Mouse (Mus musculus) layer of hippocampus, adult 18-20 months (tissue): Measurements from ENCODE around the gene Ppargc1a. TPM values are rescaled to one million over a fixed set of nuclear protein-coding genes. Genes with fewer than 3 reads are reported as not detected.

Source experiments
- DNase-seq, 2 experiments: peaks; one replicate each; pipeline ENCODE4 v3.0.0; 2022; ENCODE audit warnings: low spot score in 2 of 2
- total RNA-seq, 2 experiments: library from RNA; stranded (reverse); gene quantifications; 2 replicates each; pipeline ENCODE4 v1.2.3; 2021

The Ppargc1a gene
- total RNA-seq, 2 experiments from 2014 or later: 42.4 to 46.8 TPM

DNA sequence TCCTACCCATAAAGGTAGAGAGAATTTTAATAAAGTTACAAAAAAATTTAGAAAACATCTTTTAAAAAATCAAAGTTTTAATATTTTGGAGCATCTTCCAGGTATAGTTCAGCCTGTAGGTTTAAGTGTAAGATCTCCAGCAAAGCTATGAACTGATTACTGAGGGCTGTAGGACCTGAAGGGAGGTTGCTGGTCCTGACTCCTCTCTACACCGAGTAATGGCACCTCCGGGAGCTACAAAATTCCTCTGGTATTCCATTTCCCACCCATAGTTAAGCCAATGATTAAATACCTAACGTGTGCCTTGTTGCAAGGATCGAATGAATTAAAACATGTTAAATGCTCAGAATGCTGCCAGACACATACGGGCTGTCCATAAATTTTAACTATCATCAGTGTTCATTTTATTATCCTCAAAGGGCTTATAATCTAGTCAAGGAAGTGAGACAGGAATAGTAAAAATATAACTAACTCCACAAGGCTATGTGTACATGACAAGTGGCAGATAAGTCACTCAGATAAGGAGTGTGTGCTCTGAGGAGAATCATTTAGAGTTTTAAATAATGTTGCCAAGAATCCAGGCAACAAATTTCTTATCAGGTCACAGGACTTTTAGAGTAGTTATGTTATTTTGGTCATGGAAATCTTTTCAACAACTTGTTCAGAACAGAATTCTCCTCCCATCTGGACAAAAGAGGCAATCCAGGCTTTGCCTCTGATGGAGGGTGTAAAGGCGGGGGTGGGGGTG lies 49.9 kb downstream of the Ppargc1a start:
- no peak for DNase-seq

DNA sequence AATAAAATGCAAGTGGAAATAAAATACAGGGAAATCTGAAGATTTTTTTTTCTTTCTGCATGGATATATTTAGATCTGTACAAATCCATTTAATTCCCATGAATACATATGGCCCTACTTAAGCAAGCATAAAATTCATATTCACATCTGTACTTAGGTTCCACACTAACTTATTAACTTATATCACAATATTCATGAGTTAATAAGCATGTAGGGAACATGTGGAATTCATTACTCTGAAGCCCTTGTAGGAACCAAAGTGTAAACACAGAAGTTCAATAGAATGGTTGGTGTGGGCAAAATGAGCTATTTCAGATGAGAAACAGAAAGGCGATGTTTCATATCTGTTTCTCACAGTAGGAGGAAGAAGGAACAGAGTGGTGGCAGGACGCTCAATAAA lies 62.9 kb downstream of the Ppargc1a start:
- no peak for DNase-seq

DNA sequence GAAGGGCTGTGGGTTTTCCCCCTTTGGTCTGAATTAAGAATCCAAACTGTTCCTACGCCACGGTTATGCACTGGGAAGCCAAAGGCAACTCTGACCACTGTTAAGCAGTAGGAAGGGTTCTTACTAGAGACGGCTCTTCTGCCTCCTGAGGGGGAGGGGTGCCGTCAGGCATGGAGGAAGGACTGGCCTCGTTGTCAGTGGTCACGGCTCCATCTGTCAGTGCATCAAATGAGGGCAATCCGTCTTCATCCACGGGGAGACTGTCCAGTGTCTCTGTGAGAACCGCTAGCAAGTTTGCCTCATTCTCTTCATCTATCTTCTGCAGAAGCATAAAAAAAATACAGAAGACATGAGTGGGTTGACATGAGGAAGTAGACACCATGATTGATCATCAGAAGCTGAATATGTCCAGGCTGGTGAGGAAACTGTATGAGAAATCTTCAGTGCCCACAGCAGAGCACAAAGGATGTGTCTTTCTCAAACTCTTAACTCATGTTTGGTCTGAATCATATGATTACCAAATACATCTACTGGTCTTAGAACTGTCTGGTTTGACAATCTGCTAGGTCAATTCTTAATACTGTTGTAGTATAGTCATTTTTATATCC lies 69.5 kb downstream of the Ppargc1a start:
- DNase-seq: no peak

DNA sequence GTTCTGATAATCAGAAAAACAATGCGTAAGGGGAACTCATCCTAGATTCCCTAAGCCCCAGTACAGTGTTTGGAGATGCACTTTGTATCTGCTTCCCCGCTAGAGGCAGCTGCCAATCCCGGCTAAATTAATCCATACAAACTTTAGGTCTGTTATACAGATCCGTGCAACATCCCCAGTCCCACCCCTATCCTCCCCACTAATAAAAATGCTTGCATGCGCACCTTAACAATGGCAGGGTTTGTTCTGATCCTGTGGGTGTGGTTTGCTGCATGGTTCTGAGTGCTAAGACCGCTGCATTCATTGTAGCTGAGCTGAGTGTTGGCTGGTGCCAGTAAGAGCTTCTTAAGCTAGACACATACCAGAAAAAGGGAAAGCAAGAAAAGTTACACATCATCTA lies 72.1 kb downstream of the Ppargc1a start:
- peak in 1 of 2 experiments; percentile 18 for DNase-seq

DNA sequence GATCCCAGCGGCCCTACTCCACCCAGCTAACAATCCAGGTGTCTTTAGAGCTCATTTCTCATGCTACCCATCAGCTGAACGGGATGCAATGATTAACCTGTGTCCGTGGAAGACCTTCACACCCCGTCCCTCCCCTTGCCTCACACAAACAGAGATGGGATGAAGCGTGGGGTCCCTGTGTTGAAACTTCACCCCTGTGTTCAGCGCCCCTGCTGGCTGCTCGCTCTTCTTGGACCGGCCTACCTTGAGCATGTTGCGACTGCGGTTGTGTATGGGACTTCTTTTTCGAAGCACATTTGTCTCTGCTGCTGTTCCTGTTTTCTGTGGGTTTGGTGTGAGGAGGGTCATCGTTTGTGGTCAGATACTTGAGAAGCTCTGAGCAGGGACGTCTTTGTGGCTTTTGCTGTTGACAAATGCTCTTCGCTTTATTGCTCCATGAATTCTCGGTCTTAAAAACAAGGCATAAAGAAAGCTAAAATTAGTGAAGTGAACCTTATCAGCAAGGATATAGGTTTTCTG lies 73.1 kb downstream of the Ppargc1a start:
- no peak for DNase-seq

DNA sequence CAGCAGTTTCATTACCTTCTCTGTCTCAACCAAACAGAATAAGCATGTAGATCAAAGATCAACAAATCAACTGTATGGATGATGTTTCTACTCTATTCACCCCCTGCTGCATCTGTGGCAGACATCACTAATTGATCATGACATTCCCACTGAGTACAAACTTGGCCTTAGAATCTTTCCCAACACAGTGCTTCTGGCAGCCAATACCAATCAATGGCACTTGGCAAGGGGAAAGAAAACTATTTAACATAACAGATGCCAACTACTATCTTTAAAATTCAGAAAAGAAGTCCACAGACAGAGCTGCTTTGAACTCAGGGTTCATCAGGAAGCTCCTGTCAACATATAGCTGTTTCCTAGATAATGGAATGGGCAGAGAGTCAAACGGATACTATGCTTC lies 83.8 kb downstream of the Ppargc1a start:
- DNase-seq: no peak

DNA sequence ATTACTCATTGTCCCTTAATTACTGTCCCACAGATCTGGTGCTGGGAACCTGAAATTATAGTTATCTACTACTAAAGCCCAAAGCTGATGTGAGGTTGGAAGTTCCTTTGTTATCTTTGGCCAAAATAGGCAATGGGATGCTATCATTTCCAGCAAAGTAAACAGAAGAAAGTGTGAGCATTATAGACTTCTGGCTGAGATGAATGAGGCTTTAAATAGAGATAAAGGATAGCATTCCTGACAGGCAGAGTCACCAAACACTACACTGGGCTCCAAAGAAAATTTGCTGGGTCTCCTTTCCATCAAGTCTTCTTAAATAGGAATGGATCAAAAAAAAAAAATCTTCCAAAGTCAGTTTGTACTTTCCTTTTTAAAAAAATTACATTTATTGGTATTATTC lies 87.7 kb downstream of the Ppargc1a start:
- no peak for DNase-seq

DNA sequence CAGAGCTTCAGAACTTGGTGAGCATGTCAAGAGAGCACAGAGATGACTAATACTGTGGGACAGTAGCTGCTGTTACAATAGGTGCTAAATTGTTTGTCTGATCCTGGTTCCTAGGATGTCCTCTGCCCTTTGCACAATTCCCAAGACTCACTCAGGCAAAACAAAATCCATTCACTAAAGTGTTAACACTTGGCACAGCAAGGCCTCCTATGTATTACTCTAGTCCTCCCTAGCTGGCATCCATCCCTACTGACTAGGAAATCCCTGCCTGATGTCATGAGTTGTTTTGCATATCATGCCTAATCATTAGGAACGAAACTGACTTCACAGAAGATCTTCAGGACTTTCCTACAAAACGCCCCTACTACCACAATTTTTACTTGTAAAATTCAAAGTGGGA lies 88.1 kb downstream of the Ppargc1a start:
- no peak for DNase-seq

DNA sequence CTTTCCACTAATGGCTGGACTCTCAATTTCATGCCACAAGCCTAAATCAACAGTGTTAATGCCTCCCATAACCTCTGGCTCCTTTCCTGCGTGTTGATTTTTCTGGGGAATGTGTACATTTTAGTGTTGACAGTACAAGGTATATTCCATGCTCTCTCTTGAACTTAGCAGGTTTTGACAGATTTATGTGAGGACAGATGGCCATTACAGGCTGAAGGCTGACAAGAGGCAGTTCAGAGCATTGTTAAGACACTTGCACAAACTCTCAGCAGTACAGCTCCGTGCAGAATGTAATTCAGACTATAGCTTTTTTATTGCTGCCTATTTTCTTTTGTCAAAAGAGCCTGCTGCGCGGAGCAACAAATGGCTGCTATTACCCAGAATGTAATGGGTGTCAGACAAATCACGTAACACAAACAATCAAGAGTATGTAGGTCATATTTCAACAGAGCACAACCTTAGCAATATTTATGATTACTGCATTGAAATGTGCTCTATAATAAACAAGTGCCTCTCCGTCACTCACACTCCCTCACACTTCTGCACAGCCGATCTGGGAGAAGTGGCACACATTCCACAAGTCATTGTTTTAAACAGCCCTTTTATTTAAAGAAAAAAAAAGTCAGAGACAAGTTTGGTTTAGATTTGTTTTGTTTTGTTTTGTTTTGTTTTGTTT lies 89.1 kb downstream of the Ppargc1a start:
- no peak for DNase-seq

DNA sequence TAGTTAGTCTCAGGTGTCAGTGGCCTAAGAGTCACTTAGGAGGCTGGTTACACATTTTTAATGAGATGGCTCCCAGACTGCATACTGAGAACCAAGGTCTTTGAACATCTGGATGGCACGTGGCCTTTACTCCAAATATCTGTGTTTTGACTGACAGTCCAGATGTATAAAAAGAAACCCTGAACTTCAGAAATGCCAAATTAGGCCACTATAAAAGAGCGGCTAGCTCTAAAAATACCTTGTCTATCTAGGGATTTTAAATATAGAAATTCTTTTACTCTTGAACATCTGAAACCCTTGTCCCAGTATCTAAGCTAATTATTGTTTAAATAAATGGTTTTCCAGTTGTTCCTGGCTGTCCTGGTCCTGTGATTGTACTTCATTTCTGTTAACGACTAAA lies 90.4 kb downstream of the Ppargc1a start:
- DNase-seq: no peak

DNA sequence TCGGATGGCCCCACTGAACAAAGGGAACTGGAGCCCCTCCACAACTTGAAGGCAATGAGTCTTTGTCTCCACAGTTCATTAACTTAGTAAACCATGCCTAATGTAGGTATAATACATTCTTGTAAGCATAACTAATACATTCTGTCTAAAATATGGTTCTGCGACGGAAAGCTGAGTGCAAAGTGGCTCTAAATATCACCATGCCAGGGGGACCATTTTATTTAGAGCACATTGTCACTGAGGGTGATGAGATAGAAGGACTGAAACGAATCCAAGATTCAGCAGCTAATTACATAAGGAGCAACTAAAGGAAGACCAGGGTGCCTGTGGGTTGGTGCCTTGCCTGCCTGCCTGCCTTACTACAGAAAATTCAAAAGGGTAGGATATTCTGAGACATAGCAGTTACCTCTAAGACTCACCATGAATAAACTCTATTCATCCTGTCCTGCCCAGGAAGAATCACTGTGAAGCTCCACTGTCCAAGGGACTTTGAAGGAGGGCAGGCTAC lies 92.4 kb downstream of the Ppargc1a start:
- DNase-seq: no peak

DNA sequence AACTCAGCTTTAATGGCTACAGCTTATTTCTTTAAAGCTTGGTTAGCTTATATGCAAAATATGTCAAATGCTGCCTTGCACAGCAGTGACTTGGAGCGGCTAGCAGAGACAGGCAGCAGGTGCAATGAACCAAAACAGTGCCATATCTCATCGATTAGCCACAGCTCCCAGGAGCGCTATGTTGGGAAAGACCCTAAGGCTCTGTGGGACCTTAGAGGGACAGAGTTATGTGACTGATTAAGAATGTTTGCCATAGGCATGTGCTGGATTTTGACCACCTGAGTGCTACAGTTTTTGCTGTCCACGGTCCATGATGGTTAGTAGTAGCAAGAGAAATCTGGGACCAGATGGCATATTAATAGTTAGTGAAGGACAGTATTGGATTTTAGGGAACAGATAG lies 95.9 kb downstream of the Ppargc1a start:
- DNase-seq: no peak

DNA sequence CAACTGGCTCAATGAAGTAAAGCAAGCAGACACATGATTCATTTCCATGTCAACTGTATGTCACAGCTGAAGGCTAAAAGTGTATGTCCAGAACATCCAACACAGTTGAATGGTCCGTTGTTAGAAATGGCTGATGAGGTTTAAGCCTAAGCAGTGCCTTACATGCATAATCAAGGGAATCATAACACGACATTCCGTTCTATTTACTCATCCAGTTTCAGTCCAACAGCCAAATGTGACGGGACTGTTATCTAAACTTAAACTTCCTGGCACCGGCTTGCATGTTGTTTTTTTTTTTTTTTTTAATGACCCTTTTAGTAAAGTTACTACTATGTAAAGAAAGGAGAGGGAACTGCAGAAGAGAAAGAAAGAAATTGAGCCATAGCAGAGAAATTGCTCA lies 101.5 kb downstream of the Ppargc1a start:
- DNase-seq: no peak

DNA sequence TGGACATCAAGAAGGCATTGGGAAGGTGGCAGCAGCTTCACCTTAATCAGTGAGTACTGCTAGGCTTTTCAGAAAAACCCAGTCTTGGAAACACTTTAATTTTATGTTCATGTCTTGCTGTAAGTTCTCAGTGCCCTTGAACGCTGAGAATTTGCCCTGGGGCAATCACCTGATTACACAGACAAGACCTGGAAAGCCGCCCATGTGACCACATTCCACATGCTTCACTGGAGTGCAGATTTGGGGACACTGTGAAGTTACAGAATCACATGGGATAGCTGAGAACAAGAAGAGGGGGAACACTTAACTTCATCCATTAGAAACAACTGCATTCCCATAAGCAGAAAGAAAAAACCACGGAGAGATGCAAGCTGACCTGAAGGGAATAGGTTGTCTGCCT lies 115.5 kb downstream of the Ppargc1a start:
- DNase-seq: no peak

DNA sequence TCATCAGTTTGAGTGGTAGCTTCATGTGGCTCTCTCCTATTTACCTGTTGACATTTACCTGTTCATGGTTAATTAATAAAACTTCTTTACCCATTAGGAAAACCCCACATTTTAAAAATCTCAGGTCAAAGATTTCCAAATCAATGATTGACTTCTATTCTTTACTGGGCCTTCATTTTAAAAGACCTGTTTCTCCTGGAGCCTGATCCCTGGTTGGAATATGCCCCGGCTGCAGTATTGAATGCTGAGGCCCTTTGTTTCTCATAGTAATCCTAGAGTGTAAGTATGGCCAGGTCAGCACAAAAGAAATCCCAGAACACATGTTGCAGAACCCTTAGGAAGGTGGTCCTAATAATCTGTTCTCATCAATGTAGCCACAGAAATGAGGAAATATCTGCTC lies 119.9 kb downstream of the Ppargc1a start:
- DNase-seq: no peak

DNA sequence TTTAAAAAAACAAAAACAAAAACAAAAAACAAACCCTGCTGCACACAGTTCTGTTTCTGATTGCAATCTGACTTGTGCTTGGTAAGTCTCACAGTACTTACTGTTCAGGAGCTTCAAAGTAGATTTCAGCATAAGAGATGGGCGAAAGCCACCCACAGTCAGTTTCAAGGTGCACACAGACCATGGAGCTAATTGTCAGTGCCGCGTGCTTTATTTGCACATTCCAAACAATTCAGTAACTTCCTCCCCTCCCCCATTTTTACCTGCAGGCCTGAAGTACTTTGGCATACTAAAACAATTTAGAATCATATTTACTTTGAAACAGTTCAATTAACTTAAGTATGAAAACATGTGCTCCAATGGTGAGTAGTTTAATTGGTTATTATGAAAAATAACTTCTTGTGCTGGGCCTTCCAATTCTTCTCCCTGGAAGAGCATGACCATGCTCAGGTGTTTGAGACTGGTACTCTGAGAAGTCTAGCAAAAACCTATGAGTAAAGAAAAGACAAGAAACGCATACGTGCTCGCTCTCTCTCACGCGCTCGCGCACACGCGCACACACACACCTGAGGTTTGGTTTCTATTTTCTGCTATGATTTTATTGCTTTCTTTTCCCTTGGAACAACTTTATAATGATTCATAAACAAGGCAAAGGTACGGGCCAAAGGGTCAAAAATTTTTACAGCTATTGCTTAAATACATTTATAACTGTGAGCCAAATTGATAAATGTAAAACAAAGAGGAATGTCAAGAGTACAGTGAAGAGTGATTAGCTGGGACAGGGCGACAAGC lies 121.0 kb downstream of the Ppargc1a start:
- DNase-seq: no peak

DNA sequence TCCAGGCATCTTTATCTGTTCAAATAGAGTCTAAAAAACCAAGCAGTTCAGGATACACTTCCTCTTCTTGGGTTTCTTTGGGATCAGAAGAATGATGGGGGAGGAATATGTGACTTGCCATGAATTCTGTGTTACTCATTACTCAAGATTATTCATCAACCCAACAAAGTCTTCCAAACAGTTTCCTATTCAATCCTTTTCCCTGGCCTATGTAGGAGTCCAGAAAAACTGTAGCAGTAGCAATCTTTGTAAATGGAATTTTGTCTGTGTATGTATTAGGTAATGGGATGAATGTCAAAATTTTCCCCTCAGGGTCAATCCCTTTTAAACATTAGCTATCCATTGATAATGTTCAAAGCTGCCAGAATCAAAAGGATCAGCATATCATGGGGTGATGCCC lies 121.8 kb downstream of the Ppargc1a start:
- no peak for DNase-seq

DNA sequence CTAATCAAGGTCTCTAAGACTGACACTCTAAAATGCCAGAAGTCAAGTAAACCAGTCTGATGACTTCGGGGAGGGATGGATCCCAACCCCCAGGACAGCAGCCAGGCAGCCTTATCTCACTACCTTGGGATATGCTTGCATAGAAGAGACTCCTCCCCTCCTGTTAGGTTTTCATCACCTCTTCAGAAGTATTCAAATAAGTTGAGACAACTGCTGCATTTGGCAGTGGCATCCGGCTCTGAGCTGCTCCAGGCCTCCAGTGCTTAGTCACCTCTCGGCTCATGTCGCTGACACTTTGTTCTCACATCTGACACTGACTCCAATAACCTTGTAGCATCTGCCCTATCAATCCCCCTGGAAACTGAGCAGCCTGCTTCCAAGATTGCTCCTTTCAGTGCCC lies 127.8 kb downstream of the Ppargc1a start:
- no peak for DNase-seq

DNA sequence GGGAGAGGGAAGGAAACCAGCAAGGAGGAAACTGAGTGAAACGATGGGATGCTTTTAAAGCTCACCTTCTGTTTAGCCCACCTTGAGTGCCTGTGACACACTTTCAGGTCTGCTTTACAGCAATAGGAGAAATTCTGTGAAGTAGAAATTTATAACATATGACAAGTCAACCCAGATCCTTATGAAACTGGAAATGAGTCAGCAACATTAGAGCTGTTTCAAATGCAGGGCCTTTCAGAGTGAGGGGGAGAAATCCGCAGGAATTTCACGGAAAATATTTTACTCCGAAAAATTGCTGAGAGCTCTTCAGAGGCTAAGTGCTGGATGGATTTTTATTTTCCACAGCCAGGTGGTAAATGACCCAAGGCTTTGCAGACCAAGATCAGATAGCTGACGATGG lies 133.6 kb downstream of the Ppargc1a start:
- DNase-seq: peak in 1 of 2 experiments; percentile 11

DNA sequence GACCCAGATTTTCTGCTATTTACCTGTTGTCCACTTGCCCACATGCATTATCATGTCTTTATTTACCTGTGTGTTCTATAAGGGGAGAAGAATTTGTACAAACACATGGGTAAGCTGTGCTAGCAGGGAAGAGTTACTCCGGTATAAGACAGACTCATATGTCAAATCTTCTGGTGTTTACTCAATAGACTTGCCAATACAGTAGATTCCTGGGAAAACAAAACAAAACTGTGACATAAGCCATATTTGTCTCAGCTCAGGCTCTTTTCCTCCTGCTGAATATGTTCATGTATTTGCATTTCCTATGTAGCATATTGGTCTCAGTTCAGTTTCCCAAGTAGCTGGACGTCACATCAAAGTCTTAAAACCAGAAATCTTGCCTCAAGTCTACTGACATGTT lies 135.0 kb downstream of the Ppargc1a start:
- no peak for DNase-seq

DNA sequence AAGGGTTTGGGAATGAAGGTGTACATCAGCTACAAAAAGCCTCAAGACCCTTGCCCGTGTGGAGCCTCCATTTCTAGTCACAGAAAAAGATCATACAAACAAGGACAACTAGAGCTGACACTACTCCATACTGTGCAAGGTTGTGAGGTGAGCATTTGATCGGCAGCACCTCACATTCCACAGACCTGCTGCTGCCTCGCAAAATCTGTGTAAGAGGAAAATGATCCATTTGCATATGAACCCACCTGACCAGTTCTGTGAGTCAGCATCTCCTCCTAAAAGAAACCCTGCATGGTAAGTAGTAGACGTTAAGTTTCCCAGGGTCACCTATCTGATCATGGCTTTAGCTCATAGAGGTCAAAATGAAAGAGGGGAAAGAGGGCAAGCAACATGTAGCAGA lies 135.5 kb downstream of the Ppargc1a start:
- DNase-seq: no peak
